Mouse (Mus musculus): ENCODE measurements around the gene Dmkn. TPM values are rescaled to one million over a fixed set of nuclear protein-coding genes. Genes with fewer than 3 reads are reported as not detected.

Gene Dmkn
- polyA plus RNA-seq, 1 experiment, result 0.99 TPM

DNA sequence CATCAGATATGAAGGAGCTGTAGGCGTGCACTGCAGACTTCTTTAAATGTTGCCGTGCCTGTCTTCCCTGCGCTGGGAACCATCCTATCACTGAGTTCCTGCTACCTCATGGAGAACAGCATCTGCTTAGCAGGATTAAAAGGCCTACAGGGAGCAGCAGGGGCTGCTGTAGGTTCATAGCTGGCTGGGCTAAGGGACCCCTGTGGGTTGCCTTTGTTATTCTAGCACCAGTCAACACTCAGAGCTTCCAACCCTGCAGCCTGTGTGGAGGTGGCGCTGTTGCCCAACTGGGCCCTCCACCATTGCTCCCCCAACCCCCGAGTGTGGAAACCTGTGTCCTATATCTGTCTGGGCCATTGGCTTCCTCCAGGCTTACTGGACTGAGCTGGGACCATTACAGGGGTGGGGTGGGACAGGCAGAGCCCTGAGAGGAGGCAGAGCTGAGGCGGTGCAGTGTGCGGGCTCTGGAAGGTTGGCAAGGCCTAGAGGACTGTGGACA lies 13.6 kb downstream of the Dmkn start:
- Histone ChIP-seq H3K4me3 (ENCODE audit: low read depth, low read length) (no peak overlapping the region), H3K9ac (ENCODE audit: low read depth, poor library complexity, severe bottlenecking) (no peak overlapping the region), H3K36me3 (ENCODE audit: control insufficient read depth, insufficient read depth, low read length, poor library complexity, severe bottlenecking) (no peaks in the 10 kb centered on the region), H3K4me1 (ENCODE audit: control insufficient read depth, insufficient read depth, low read length) (no peaks in the 10 kb centered on the region), H3K27me3 (ENCODE audit: control insufficient read depth, insufficient read depth, low read length, poor library complexity, severe bottlenecking) (no peaks in the 10 kb centered on the region), H3K27ac (ENCODE audit: insufficient read depth, low read length) (no peak overlapping the region), H3K9me3 (replicated peaks; ENCODE audit: control insufficient read depth, insufficient read depth, low read length, poor library complexity, severe bottlenecking) (no peaks in the 10 kb centered on the region)
- peak; percentile 43 for TF ChIP-seq CTCF (IDR thresholded peaks at IDR 0.05; ENCODE audit: low read depth, low read length)
- no peak for TF ChIP-seq EP300 (IDR thresholded peaks at IDR 0.05; ENCODE audit: insufficient read depth, low read depth, low read length)

DNA sequence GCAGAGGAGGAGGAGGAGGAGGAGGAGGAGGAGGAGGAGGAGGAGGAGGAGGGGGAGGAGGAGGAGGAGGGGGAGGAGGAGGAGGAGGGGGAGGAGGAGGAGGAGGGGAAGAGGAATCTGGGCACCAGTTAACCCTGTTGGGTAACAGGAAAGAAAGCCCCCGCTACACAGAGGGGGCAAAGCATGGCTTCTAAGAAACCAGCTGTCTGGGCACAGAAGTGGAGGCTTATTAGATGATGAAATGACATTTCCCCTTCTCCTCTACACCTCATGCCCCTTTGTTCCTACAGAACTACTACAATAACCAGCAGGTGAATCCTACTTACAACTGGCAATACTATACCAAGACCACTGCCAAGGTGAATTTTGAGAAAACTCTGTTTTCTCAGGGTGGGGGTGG lies 14.4 kb downstream of the Dmkn start:
- Histone ChIP-seq H3K4me1 (ENCODE audit: control insufficient read depth, insufficient read depth, low read length) (no peaks in the 10 kb centered on the region), H3K36me3 (ENCODE audit: control insufficient read depth, insufficient read depth, low read length, poor library complexity, severe bottlenecking) (no peaks in the 10 kb centered on the region), H3K27ac (ENCODE audit: insufficient read depth, low read length) (no peak overlapping the region), H3K9me3 (replicated peaks; ENCODE audit: control insufficient read depth, insufficient read depth, low read length, poor library complexity, severe bottlenecking) (no peaks in the 10 kb centered on the region), H3K27me3 (ENCODE audit: control insufficient read depth, insufficient read depth, low read length, poor library complexity, severe bottlenecking) (no peaks in the 10 kb centered on the region), H3K4me3 (ENCODE audit: low read depth, low read length) (no peak overlapping the region), H3K9ac (ENCODE audit: low read depth, poor library complexity, severe bottlenecking) (no peak overlapping the region)
- no peak for TF ChIP-seq CTCF (IDR thresholded peaks at IDR 0.05; ENCODE audit: low read depth, low read length)
- no peak for TF ChIP-seq POLR2A (IDR thresholded peaks at IDR 0.05; ENCODE audit: insufficient read depth, low read length)
- TF ChIP-seq EP300 (IDR thresholded peaks at IDR 0.05; ENCODE audit: insufficient read depth, low read depth, low read length), result no peak

DNA sequence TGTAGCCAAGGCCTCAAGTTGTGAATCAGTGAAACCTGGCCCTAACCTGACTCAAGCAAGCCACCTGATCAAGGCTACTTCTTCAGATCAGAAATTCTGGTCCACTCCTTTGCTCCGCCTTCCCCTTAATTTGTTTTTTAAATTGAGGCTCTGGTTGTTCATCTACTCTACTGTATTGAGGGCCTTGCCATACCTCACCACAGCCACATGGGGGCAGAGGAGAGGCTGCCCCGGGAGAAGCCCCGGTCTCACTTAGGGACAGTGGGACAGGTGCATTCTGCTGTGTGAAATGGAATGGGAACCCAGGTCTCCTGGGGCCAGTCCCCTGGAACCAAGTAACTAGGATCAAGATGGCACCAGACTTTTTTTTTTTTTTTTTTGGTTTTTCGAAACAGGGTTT lies 18.2 kb downstream of the Dmkn start:
- Histone ChIP-seq H3K9me3 (replicated peaks; ENCODE audit: control insufficient read depth, insufficient read depth, low read length, poor library complexity, severe bottlenecking) (no peaks in the 10 kb centered on the region), H3K4me1 (ENCODE audit: control insufficient read depth, insufficient read depth, low read length) (peaks cover 5% of the 10 kb centered on the region), H3K9ac (ENCODE audit: low read depth, poor library complexity, severe bottlenecking) (no peak overlapping the region), H3K4me3 (ENCODE audit: low read depth, low read length) (no peak overlapping the region), H3K27ac (ENCODE audit: insufficient read depth, low read length) (no peak overlapping the region), H3K36me3 (ENCODE audit: control insufficient read depth, insufficient read depth, low read length, poor library complexity, severe bottlenecking) (no peaks in the 10 kb centered on the region), H3K27me3 (ENCODE audit: control insufficient read depth, insufficient read depth, low read length, poor library complexity, severe bottlenecking) (no peaks in the 10 kb centered on the region)
- no peak for TF ChIP-seq POLR2A (IDR thresholded peaks at IDR 0.05; ENCODE audit: insufficient read depth, low read length)
- TF ChIP-seq CTCF (IDR thresholded peaks at IDR 0.05; ENCODE audit: low read depth, low read length), result peak; percentile 66

DNA sequence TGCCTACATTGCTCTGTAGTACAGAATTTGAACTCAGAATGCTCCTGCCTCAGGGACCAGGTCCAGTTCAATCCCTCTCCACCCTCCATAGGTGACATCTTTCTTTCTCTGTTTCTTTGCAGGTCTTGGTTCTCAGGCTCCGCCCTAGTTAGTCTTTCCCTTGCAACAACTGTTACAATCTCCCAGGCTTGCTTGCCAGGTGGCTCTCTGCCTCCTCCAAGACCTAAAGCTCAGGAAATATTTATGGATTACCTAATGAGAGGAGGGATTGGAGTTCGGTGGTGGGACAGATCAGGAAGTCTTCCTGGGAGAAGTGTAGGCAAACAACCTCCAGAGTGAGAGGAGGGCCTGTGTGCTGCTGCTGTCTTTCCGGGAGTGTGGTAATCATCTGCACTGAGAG lies 19.1 kb downstream of the Dmkn start:
- TF ChIP-seq CTCF (IDR thresholded peaks at IDR 0.05; ENCODE audit: low read depth, low read length) (no peak), POLR2A (IDR thresholded peaks at IDR 0.05; ENCODE audit: insufficient read depth, low read length) (no peak), EP300 (IDR thresholded peaks at IDR 0.05; ENCODE audit: insufficient read depth, low read depth, low read length) (no peak)
- Histone ChIP-seq H3K36me3 (ENCODE audit: control insufficient read depth, insufficient read depth, low read length, poor library complexity, severe bottlenecking) (no peaks in the 10 kb centered on the region), H3K9me3 (replicated peaks; ENCODE audit: control insufficient read depth, insufficient read depth, low read length, poor library complexity, severe bottlenecking) (no peaks in the 10 kb centered on the region), H3K27me3 (ENCODE audit: control insufficient read depth, insufficient read depth, low read length, poor library complexity, severe bottlenecking) (no peaks in the 10 kb centered on the region), H3K27ac (ENCODE audit: insufficient read depth, low read length) (no peak overlapping the region), H3K4me3 (ENCODE audit: low read depth, low read length) (no peak overlapping the region), H3K9ac (ENCODE audit: low read depth, poor library complexity, severe bottlenecking) (no peak overlapping the region), H3K4me1 (ENCODE audit: control insufficient read depth, insufficient read depth, low read length) (peaks cover 7% of the 10 kb centered on the region)

DNA sequence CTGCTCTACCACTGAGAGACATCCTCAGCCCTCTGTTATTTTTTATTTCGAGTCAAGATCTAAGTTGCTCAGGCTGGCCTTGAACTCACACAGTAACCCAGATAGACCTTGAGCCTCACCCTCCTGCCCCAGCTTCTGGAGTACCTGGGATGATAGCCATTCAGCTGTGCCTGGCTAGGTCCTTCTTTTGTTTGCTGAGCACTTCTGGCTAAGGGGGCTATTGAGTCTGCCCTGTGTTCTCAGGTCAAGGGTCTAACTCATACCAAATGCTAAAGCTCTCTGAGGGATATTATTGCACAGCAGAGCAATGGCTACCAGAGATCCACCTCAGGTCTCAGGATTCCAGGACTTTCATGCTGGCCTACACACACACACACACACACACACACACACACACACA lies 21.6 kb downstream of the Dmkn start:
- no peaks in the 10 kb centered on the region for H3K9me3 ChIP-seq (replicated peaks; ENCODE audit: control insufficient read depth, insufficient read depth, low read length, poor library complexity, severe bottlenecking)
- no peak for TF ChIP-seq CTCF (IDR thresholded peaks at IDR 0.05; ENCODE audit: low read depth, low read length)
- TF ChIP-seq POLR2A (IDR thresholded peaks at IDR 0.05; ENCODE audit: insufficient read depth, low read length), result no peak
- TF ChIP-seq EP300 (IDR thresholded peaks at IDR 0.05; ENCODE audit: insufficient read depth, low read depth, low read length), result no peak
- no peaks in the 10 kb centered on the region for H3K36me3 ChIP-seq (ENCODE audit: control insufficient read depth, insufficient read depth, low read length, poor library complexity, severe bottlenecking)
- no peak overlapping the region for H3K9ac ChIP-seq (ENCODE audit: low read depth, poor library complexity, severe bottlenecking)
- H3K27ac ChIP-seq (ENCODE audit: insufficient read depth, low read length), result no peak overlapping the region
- H3K27me3 ChIP-seq (ENCODE audit: control insufficient read depth, insufficient read depth, low read length, poor library complexity, severe bottlenecking), result no peaks in the 10 kb centered on the region
- peaks cover 7% of the 10 kb centered on the region for H3K4me1 ChIP-seq (ENCODE audit: control insufficient read depth, insufficient read depth, low read length)
- no peak overlapping the region for H3K4me3 ChIP-seq (ENCODE audit: low read depth, low read length)

DNA sequence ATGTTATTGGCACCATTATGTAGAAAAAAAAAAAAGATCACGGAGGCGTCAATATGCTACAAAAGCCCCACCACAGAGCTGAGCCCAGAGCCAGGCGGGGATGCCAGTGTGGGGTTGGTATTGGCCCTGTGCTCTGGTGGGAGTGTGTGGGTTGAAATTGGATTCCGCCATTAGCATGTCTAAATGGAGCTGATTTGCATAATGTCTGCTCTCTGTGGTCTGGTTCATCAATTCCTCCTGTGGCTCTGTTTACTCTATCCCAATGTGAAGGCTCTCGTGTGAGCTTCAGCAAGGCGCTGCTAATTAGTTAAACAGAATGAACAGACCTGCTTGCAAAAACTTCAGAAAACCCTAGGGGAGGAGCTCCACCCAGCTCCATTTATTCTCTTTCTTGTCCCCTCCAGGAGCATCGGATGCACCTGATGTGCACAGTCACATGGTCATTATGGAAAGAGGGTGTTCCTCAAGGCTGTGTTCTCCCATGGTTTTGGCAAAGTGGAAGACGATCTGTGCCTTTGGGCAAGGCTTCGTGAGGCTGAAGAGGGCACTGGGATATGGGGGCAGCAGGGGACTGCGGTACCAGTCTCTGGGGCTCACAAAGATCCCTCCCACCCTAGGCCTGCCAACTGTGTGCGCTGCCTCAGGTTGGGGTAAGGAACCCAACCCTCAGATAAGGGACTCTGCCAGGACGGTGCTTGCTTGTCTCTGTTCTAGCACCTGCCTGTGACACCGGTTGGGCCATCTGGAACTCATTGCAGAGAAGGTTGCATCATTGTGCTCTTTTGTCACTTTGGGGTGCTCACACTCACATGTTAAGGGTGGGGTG lies 22.4 kb downstream of the Dmkn start:
- Histone ChIP-seq H3K36me3 (ENCODE audit: control insufficient read depth, insufficient read depth, low read length, poor library complexity, severe bottlenecking) (no peaks in the 10 kb centered on the region), H3K27ac (ENCODE audit: insufficient read depth, low read length) (no peak overlapping the region), H3K4me3 (ENCODE audit: low read depth, low read length) (no peak overlapping the region), H3K27me3 (ENCODE audit: control insufficient read depth, insufficient read depth, low read length, poor library complexity, severe bottlenecking) (no peaks in the 10 kb centered on the region), H3K9me3 (replicated peaks; ENCODE audit: control insufficient read depth, insufficient read depth, low read length, poor library complexity, severe bottlenecking) (no peaks in the 10 kb centered on the region), H3K4me1 (ENCODE audit: control insufficient read depth, insufficient read depth, low read length) (peaks cover 7% of the 10 kb centered on the region), H3K9ac (ENCODE audit: low read depth, poor library complexity, severe bottlenecking) (no peak overlapping the region)
- TF ChIP-seq CTCF (IDR thresholded peaks at IDR 0.05; ENCODE audit: low read depth, low read length) (no peak), EP300 (IDR thresholded peaks at IDR 0.05; ENCODE audit: insufficient read depth, low read depth, low read length) (no peak), POLR2A (IDR thresholded peaks at IDR 0.05; ENCODE audit: insufficient read depth, low read length) (no peak)

Data from ES-Bruce4 (cell line).